Mouse (Mus musculus): ENCODE data around the gene Glyr1. TPM values are rescaled to one million over a fixed set of nuclear protein-coding genes. Genes with fewer than 3 reads are reported as not detected.
A peak's percentile ranks its signal among the peaks of the same experiment; 100 is the strongest.

Glyr1 gene
- polyA plus RNA-seq, 1 experiment from 2014 or later, result 76.6 TPM

GRCm38 (mm10) chr16:5007067-5007466 is 42.6 kb downstream of the Glyr1 start, which contains the start of gene Smim22:
Gene Smim22 (plus strand): TSS chr16:5007288.
- Histone ChIP-seq H3K9ac (replicated peaks; ENCODE audit: low read depth, low read length) (no peak within 1 kb of the TSS; the same call in 1 of the 2 replicates), H3K4me3 (ENCODE audit: low read depth, low read length) (peak within 1 kb of the TSS; percentile 20), H3K4me1 (ENCODE audit: control insufficient read depth, insufficient read depth, low read length) (no peaks in the 10 kb centered on the region), H3K27me3 (ENCODE audit: control insufficient read depth, insufficient read depth, low read length) (no peaks in the 10 kb centered on the region), H3K27ac (ENCODE audit: low read length) (peak within 1 kb of the TSS; percentile 27; the same call in 1 of the 2 replicates), H3K36me3 (ENCODE audit: control insufficient read depth, insufficient read depth, low read length) (no peaks in the 10 kb centered on the region; the same call in 1 of the 2 replicates), H3K4me2 (replicated peaks; ENCODE audit: low read depth, low read length) (peak within 1 kb of the TSS; percentile 35), H3K9me3 (ENCODE audit: control insufficient read depth, low read depth, low read length) (no peaks in the 10 kb centered on the region)
- WGBS, result 38% methylated on average over 5 of the region's 5 CpGs
- ATAC-seq (ENCODE audit: insufficient number of reproducible peaks, insufficient read depth, low FRiP score, low read depth), result peak; percentile 87

- Histone ChIP-seq H3K4me2 (replicated peaks; ENCODE audit: low read depth, low read length) (no peak overlapping the region), H3K9ac (replicated peaks; ENCODE audit: low read depth, low read length) (no peak overlapping the region), H3K9me3 (ENCODE audit: control insufficient read depth, low read depth, low read length) (no peaks in the 10 kb centered on the region), H3K4me1 (ENCODE audit: control insufficient read depth, insufficient read depth, low read length) (no peaks in the 10 kb centered on the region), H3K36me3 (ENCODE audit: control insufficient read depth, insufficient read depth, low read length) (no peaks in the 10 kb centered on the region), H3K27me3 (ENCODE audit: control insufficient read depth, insufficient read depth, low read length) (no peaks in the 10 kb centered on the region), H3K27ac (ENCODE audit: low read length) (no peak overlapping the region), H3K4me3 (ENCODE audit: low read depth, low read length) (no peak overlapping the region)
- no peak for ATAC-seq (ENCODE audit: insufficient number of reproducible peaks, insufficient read depth, low FRiP score, low read depth)
- 64% methylated on average over 3 of the region's 3 CpGs for WGBS
Measured at GRCm38 (mm10) chr16:5000611-5001010, 49.1 kb downstream of the Glyr1 start.

GRCm38 (mm10) chr16:4998984-4999383 is 50.7 kb downstream of the Glyr1 start:
- no peak for ATAC-seq (ENCODE audit: insufficient number of reproducible peaks, insufficient read depth, low FRiP score, low read depth)
- WGBS, result 20% methylated on average over 1 of the region's 1 CpGs
- no peaks in the 10 kb centered on the region for H3K27me3 ChIP-seq (ENCODE audit: control insufficient read depth, insufficient read depth, low read length)
- no peak overlapping the region for H3K4me2 ChIP-seq (replicated peaks; ENCODE audit: low read depth, low read length)
- H3K9me3 ChIP-seq (ENCODE audit: control insufficient read depth, low read depth, low read length), result no peaks in the 10 kb centered on the region
- H3K27ac ChIP-seq (ENCODE audit: low read length), result no peak overlapping the region
- no peak overlapping the region for H3K9ac ChIP-seq (replicated peaks; ENCODE audit: low read depth, low read length)
- H3K4me1 ChIP-seq (ENCODE audit: control insufficient read depth, insufficient read depth, low read length), result no peaks in the 10 kb centered on the region
- H3K36me3 ChIP-seq (ENCODE audit: control insufficient read depth, insufficient read depth, low read length), result no peaks in the 10 kb centered on the region
- no peak overlapping the region for H3K4me3 ChIP-seq (ENCODE audit: low read depth, low read length)

- 39% methylated on average over 3 of the region's 3 CpGs for WGBS
- H3K4me2 ChIP-seq (replicated peaks; ENCODE audit: low read depth, low read length), result no peak within 1 kb of the TSS
- no peak within 1 kb of the TSS for H3K4me3 ChIP-seq (ENCODE audit: low read depth, low read length)
- no peak for ATAC-seq (ENCODE audit: insufficient number of reproducible peaks, insufficient read depth, low FRiP score, low read depth)
- no peaks in the 10 kb centered on the region for H3K9me3 ChIP-seq (ENCODE audit: control insufficient read depth, low read depth, low read length)
- no peak within 1 kb of the TSS for H3K27ac ChIP-seq (ENCODE audit: low read length)
- H3K27me3 ChIP-seq (ENCODE audit: control insufficient read depth, insufficient read depth, low read length), result no peaks in the 10 kb centered on the region
- H3K4me1 ChIP-seq (ENCODE audit: control insufficient read depth, insufficient read depth, low read length), result no peaks in the 10 kb centered on the region
- no peak within 1 kb of the TSS for H3K9ac ChIP-seq (replicated peaks; ENCODE audit: low read depth, low read length)
- H3K36me3 ChIP-seq (ENCODE audit: control insufficient read depth, insufficient read depth, low read length), result no peaks in the 10 kb centered on the region
Measured at GRCm38 (mm10) chr16:4997553-4997952, 52.1 kb downstream of the Glyr1 start, which contains the start of gene Sept12. Gene Sept12 (minus strand): TSS chr16:4997852.

- H3K27me3 ChIP-seq (ENCODE audit: control insufficient read depth, insufficient read depth, low read length), result no peaks in the 10 kb centered on the region
- 84% methylated on average over 4 of the region's 4 CpGs for WGBS
- no peaks in the 10 kb centered on the region for H3K4me1 ChIP-seq (ENCODE audit: control insufficient read depth, insufficient read depth, low read length)
- no peak overlapping the region for H3K4me3 ChIP-seq (ENCODE audit: low read depth, low read length)
- H3K9ac ChIP-seq (replicated peaks; ENCODE audit: low read depth, low read length), result no peak overlapping the region
- ATAC-seq (ENCODE audit: insufficient number of reproducible peaks, insufficient read depth, low FRiP score, low read depth), result no peak
- H3K9me3 ChIP-seq (ENCODE audit: control insufficient read depth, low read depth, low read length), result no peaks in the 10 kb centered on the region
- H3K27ac ChIP-seq (ENCODE audit: low read length), result no peak overlapping the region
- H3K4me2 ChIP-seq (replicated peaks; ENCODE audit: low read depth, low read length), result no peak overlapping the region
- H3K36me3 ChIP-seq (ENCODE audit: control insufficient read depth, insufficient read depth, low read length), result no peaks in the 10 kb centered on the region
Measured at GRCm38 (mm10) chr16:4993276-4993675, 56.4 kb downstream of the Glyr1 start.

GRCm38 (mm10) chr16:4984717-4985116 is 64.9 kb downstream of the Glyr1 start:
- Histone ChIP-seq H3K27ac (ENCODE audit: low read length) (no peak overlapping the region), H3K27me3 (ENCODE audit: control insufficient read depth, insufficient read depth, low read length) (no peaks in the 10 kb centered on the region), H3K9me3 (ENCODE audit: control insufficient read depth, low read depth, low read length) (no peaks in the 10 kb centered on the region), H3K36me3 (ENCODE audit: control insufficient read depth, insufficient read depth, low read length) (no peaks in the 10 kb centered on the region), H3K4me3 (ENCODE audit: low read depth, low read length) (no peak overlapping the region), H3K9ac (replicated peaks; ENCODE audit: low read depth, low read length) (no peak overlapping the region), H3K4me2 (replicated peaks; ENCODE audit: low read depth, low read length) (no peak overlapping the region), H3K4me1 (ENCODE audit: control insufficient read depth, insufficient read depth, low read length) (no peaks in the 10 kb centered on the region)
- 88% methylated on average over 12 of the region's 12 CpGs for WGBS
- no peak for ATAC-seq (ENCODE audit: insufficient number of reproducible peaks, insufficient read depth, low FRiP score, low read depth)

- Histone ChIP-seq H3K4me1 (ENCODE audit: control insufficient read depth, insufficient read depth, low read length) (no peaks in the 10 kb centered on the region), H3K27ac (ENCODE audit: low read length) (no peak overlapping the region), H3K9ac (replicated peaks; ENCODE audit: low read depth, low read length) (no peak overlapping the region), H3K4me3 (ENCODE audit: low read depth, low read length) (no peak overlapping the region), H3K9me3 (ENCODE audit: control insufficient read depth, low read depth, low read length) (no peaks in the 10 kb centered on the region), H3K27me3 (ENCODE audit: control insufficient read depth, insufficient read depth, low read length) (no peaks in the 10 kb centered on the region), H3K36me3 (ENCODE audit: control insufficient read depth, insufficient read depth, low read length) (no peaks in the 10 kb centered on the region), H3K4me2 (replicated peaks; ENCODE audit: low read depth, low read length) (no peak overlapping the region)
- 0 out of 2 replicates have a peak, but pooled peaks have one; percentile 63 for ATAC-seq (ENCODE audit: insufficient number of reproducible peaks, insufficient read depth, low FRiP score, low read depth)
- WGBS, result 75% methylated on average over 4 of the region's 4 CpGs
Measured at GRCm38 (mm10) chr16:4979755-4980380, 69.8 kb downstream of the Glyr1 start.

- Histone ChIP-seq H3K4me2 (replicated peaks; ENCODE audit: low read depth, low read length) (no peak overlapping the region), H3K9me3 (ENCODE audit: control insufficient read depth, low read depth, low read length) (no peaks in the 10 kb centered on the region), H3K36me3 (ENCODE audit: control insufficient read depth, insufficient read depth, low read length) (no peaks in the 10 kb centered on the region), H3K4me3 (ENCODE audit: low read depth, low read length) (no peak overlapping the region), H3K4me1 (ENCODE audit: control insufficient read depth, insufficient read depth, low read length) (no peaks in the 10 kb centered on the region), H3K27me3 (ENCODE audit: control insufficient read depth, insufficient read depth, low read length) (no peaks in the 10 kb centered on the region), H3K27ac (ENCODE audit: low read length) (no peak overlapping the region), H3K9ac (replicated peaks; ENCODE audit: low read depth, low read length) (no peak overlapping the region)
- no peak for ATAC-seq (ENCODE audit: insufficient number of reproducible peaks, insufficient read depth, low FRiP score, low read depth)
- 55% methylated on average over 5 of the region's 5 CpGs for WGBS
Measured at GRCm38 (mm10) chr16:4978275-4979051, 71.2 kb downstream of the Glyr1 start.
